Mouse (Mus musculus) Patski (cell line): ENCODE data around the gene Cldn3. TPM values are rescaled to one million over a fixed set of nuclear protein-coding genes. Genes with fewer than 3 reads are reported as not detected.
"Not testable (repeated sequence)": the region's sequence is repeated elsewhere in the genome, so short reads cannot be mapped to it uniquely, and the experiment has no call there.

Experiments used
- ATAC-seq: fragments of 100-300 bp; one replicate; pipeline ENCODE4 v1.8.0; 2021
- CTCF ChIA-PET: fragments of 350-600 bp; sonication (Branson Sonifier 250); formaldehyde crosslinking; loops from one replicate; lab custom pipeline; 2022; ENCODE audit warnings: inconsistent platforms; lab: Charles Lee
- POLR2A ChIA-PET: fragments of 350-600 bp; sonication (Branson Sonifier 250); formaldehyde crosslinking; loops from one replicate; lab custom pipeline; 2022; ENCODE audit warnings: antibody characterized with exemption, inconsistent platforms; lab: Charles Lee
- DNase-seq: peaks from one replicate; pipeline ENCODE4 v3.0.0-alpha.2; 2011; ENCODE audit warnings: low read depth, low spot score
- H3K27me3 ChIP-seq: fragments of 371-371 bp; one replicate; pipeline ENCODE4 v1.5.1; 2021
- CTCF ChIP-seq: fragments of 100-300 bp; IDR thresholded peaks from one replicate; pipeline ENCODE4 v1.5.1; 2021
- in situ Hi-C: fragments of 300-500 bp; cut with MboI; formaldehyde crosslinking; loops from 3 replicates; pipeline ENCODE4 v1.11.1; 2018; ENCODE audit warnings: low pct_unique_long_range_greater_than_20kb, mixed read lengths
- polyA plus RNA-seq: library from polyadenylated mRNA; unstranded; gene quantifications from one replicate; pipeline ENCODE4 v1.2.3, GENCODE M21; 2021

Gene Cldn3
- polyA plus RNA-seq, 1 experiment from 2014 or later: not detected

- ATAC-seq, DNase-seq, H3K27me3 ChIP-seq: not testable (repeated sequence)
- ChIA-PET CTCF (interaction anchor here (1.7 to 9.8 kb wide), 4 partner anchors 30 to 56 kb away, joined by 4 to 101 read pairs (median 48); partner anchors contain the start of genes Cldn13, Mettl27 and Tmem270), POLR2A (interaction anchor here (3.4 kb wide), 1 partner anchor 31 kb away, joined by 17 read pairs; the partner anchor contains the start of gene Mettl27)
- in situ Hi-C loops: loop anchor here (5.0 kb wide), 2 partner anchors 47 to 212 kb away; partner anchors contain the start of gene Cldn13
- peak; percentile 51 for TF ChIP-seq CTCF
Observed at GRCm38 (mm10) chr5:134964655-134965054, 21.4 kb upstream of the Cldn3 start.

GRCm38 (mm10) chr5:134965473-134965851, 20.6 kb upstream of the Cldn3 start:
- in situ Hi-C loops: loop anchor here (5.0 kb wide), 1 partner anchor 48 kb away; the partner anchor contains the start of gene Cldn13
- POLR2A ChIA-PET: interaction anchor here (1.3 kb wide), 1 partner anchor 25 kb away, joined by 3 read pairs; no protein-coding TSS in a partner anchor
- H3K27me3 ChIP-seq: no peaks in the 10 kb centered on the region
- peak; percentile 95 for TF ChIP-seq CTCF
- CTCF ChIA-PET: interaction anchor here (0.8 to 9.8 kb wide), 12 partner anchors 8 to 57 kb away, joined by 3 to 101 read pairs (median 4); partner anchors contain the start of genes Cldn13, Mettl27 and Tmem270
- no peak for ATAC-seq
- no peak for DNase-seq

DNA sequence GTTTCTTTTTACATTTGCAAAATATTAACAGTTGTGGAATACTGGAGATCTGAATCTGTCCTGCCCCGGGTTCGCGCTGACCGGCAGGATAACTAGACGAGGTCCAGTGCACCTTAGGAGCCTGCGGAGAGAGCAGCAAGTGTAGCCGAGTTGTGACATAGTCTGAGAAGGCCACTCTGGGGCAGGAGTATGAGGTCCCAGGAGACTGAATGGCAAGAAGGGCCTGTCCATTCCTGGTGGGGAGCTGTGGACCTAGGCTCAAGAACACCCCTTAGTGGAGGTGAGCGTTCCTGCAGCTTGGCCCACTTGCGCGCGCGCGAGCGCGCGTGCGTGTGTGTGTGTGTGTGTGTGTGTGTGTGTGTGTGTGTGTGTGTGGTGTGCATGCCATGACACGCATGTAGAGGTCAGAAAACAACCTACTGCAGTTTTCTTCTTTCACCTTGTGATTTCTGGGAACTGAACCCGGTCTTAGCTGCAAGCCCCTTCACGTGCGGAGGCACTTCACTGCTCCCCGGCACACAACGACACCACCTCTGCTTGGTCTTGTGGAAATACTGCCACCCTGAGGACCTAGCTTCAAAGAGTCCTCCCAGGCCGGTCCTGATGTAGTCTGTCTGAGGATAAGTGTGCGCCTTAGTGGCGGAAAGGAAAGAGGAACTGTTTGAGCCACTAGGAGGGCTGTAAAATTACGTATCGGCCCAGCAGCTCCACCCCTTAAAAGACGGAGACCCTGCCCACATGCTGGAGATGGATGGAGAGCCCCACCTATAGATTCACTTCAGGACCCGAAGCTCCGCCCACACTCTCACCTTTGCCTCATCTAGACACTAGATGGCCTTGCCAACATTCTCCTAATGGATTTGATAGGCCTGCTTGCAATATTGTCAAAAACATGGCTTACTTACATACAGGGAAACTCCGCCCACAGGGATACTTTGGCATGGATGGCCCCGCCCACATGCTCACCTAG, 19.9 kb upstream of the Cldn3 start:
- DNase-seq (no peak), ATAC-seq (no peak)
- no peak for TF ChIP-seq CTCF
- ChIA-PET CTCF (interaction anchor here (0.6 to 9.8 kb wide), 14 partner anchors 8 to 58 kb away, joined by 3 to 101 read pairs (median 4); partner anchors contain the start of genes Cldn13, Mettl27 and Tmem270), POLR2A (interaction anchor here (0.8 to 1.3 kb wide), 3 partner anchors 23 to 45 kb away, joined by 3 to 4 read pairs (median 3); no protein-coding TSS in a partner anchor)
- no peaks in the 10 kb centered on the region for H3K27me3 ChIP-seq
- in situ Hi-C loops: loop anchor here (5.0 kb wide), 1 partner anchor 49 kb away; the partner anchor contains the start of gene Cldn13

DNA sequence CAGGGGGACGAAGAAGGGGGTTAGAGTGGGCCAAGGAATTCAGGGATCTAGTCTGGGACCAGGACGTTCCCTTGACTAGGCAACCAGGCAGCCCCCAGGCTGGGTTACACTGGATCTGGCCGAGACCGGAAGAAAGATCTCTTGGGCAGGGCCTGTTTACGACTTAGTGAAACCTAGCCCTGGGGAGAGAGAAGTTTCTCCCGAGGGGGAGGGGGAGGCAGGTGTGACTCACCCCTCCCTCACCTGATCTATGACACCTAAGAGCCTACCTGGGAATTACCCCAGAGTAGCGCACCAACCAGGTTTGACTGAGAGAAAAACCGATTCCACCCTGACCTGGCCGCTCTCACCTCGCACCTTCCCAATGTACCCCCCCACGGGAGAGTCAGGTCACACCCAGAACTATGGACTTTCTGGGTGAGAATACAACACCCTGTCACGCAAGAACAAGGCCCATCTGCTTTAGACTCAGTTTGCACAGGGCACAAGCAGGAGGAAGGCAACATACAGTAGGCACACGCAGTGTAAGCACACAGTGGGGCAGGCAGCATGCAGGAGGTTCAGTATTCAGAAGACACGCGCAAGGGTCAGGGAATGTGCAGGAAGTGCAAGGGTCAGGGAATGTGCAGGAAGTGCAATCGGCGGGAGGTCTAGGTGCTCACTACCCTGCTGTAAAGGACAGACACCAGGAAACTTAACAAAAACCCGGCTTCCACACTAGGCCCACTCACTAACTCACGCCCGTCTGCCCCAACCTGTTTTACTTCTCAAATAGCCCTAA, 18.7 kb upstream of the Cldn3 start:
- POLR2A ChIA-PET: no interaction called here
- no peaks in the 10 kb centered on the region for H3K27me3 ChIP-seq
- no peak for TF ChIP-seq CTCF
- ATAC-seq: no peak
- CTCF ChIA-PET: interaction anchor here (9.8 kb wide), 1 partner anchor 59 kb away, joined by 101 read pairs; the partner anchor contains the start of gene Tmem270
- in situ Hi-C loops: loop anchor here (5.0 kb wide), 1 partner anchor 50 kb away; the partner anchor contains the start of gene Cldn13
- DNase-seq: no peak

- no peaks in the 10 kb centered on the region for H3K27me3 ChIP-seq
- no peak for TF ChIP-seq CTCF
- DNase-seq: no peak
- CTCF ChIA-PET: interaction anchor here (1.9 kb wide), 1 partner anchor 64 kb away, joined by 10 read pairs; no protein-coding TSS in a partner anchor
- in situ Hi-C loops: no loop called here
- POLR2A ChIA-PET: no interaction called here
- no peak for ATAC-seq
Observed at GRCm38 (mm10) chr5:134970671-134971070, 15.3 kb upstream of the Cldn3 start.

- CTCF ChIA-PET: interaction anchor here (1.0 kb wide), 1 partner anchor 66 kb away, joined by 5 read pairs; no protein-coding TSS in a partner anchor
- POLR2A ChIA-PET: interaction anchor here (0.5 kb wide), 1 partner anchor 101 kb away, joined by 3 read pairs; no protein-coding TSS in a partner anchor
- no peaks in the 10 kb centered on the region for H3K27me3 ChIP-seq
- no peak for TF ChIP-seq CTCF
- DNase-seq (no peak), ATAC-seq (no peak)
- in situ Hi-C loops: no loop called here
Observed at GRCm38 (mm10) chr5:134973081-134973480, 12.9 kb upstream of the Cldn3 start.

DNA sequence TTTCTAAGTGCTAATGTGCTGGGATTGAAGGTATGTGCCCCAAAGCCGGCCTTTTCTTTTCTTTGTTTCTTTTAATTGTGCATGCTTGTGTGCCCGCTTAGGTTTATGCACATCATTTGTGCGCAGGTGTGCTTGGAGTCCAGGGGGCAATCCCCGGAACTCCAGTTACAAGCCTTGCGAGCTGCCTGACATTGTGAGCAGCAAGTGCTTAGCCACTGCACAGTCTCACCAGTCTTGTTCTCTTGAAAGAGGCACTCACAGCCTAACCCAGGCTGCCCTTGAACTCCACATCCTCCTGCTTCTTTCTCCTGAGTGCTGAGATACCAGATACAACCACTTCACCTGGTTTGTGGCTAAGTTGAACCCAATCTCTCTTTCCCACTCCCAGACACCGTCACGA, 12.5 kb upstream of the Cldn3 start:
- TF ChIP-seq CTCF: no peak
- POLR2A ChIA-PET: interaction anchor here (0.5 kb wide), 1 partner anchor 102 kb away, joined by 3 read pairs; no protein-coding TSS in a partner anchor

DNA sequence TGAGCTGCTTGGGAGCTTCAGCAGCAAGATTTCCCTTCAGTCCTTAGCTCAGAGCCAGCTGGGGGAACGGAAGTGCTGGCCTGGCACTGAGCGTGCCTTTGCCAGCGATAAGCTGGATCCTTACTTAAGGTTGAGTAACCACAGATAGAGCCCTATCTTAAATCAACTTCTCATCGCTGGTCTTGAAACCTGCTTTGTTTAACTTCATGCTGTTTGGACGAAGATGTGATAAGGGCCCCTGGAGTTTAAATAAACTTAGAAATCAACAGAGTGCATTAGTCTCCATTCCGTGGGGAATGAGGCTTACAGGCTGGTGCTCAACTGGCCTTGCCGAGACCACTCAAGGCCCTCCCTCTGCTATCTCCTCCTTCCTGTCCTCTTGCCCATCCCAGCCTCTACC, 11.7 kb upstream of the Cldn3 start:
- CTCF ChIA-PET: interaction anchor here (0.6 to 3.1 kb wide), 2 partner anchors 8 to 67 kb away, joined by 3 to 8 read pairs; partner anchors contain the start of gene Tmem270
- no peak for TF ChIP-seq CTCF
- DNase-seq: no peak
- no peak for ATAC-seq
- POLR2A ChIA-PET: no interaction called here
- H3K27me3 ChIP-seq: no peaks in the 10 kb centered on the region
- in situ Hi-C loops: no loop called here

More for the DNA sequence above, 12.5 kb upstream of the Cldn3 start:
- CTCF ChIA-PET: interaction anchor here (0.6 to 1.0 kb wide), 2 partner anchors 8 to 66 kb away, joined by 3 to 5 read pairs; no protein-coding TSS in a partner anchor
- in situ Hi-C loops: no loop called here
- DNase-seq (no peak), ATAC-seq (no peak)
- H3K27me3 ChIP-seq: no peaks in the 10 kb centered on the region

GRCm38 (mm10) chr5:134974921-134975320, 11.1 kb upstream of the Cldn3 start:
- ChIA-PET CTCF (interaction anchor here (3.1 kb wide), 1 partner anchor 68 kb away, joined by 8 read pairs; the partner anchor contains the start of gene Tmem270), POLR2A (no interaction called here)
- no peak for ATAC-seq
- no peak for DNase-seq
- no peak for TF ChIP-seq CTCF
- in situ Hi-C loops: no loop called here
- H3K27me3 ChIP-seq: no peaks in the 10 kb centered on the region
